Mouse (Mus musculus): ENCODE results near the gene Ccdc183. TPM values are rescaled to one million over a fixed set of nuclear protein-coding genes. Genes with fewer than 3 reads are reported as not detected.

Ccdc183 gene
- polyA plus RNA-seq, 1 experiment from 2014 or later, result 0.36 TPM

Other genes with a start within 250 kb of the Ccdc183 start
- gene Sapcd2, start 245.4 kb downstream of the Ccdc183 start, polyA plus RNA-seq (2016; fragmentation: Nextera tagmentation; extraction: Ambion mirVana), result 52.1 and 52.3 TPM in 2 replicates
- 0.20 TPM in 2 replicates for gene Entpd2, start 221.8 kb downstream of the Ccdc183 start, polyA plus RNA-seq (2016; fragmentation: Nextera tagmentation; extraction: Ambion mirVana)
- 216 and 221 TPM in 2 replicates for gene Npdc1, start 218.3 kb downstream of the Ccdc183 start, polyA plus RNA-seq (2016; fragmentation: Nextera tagmentation; extraction: Ambion mirVana)
- 0.09 TPM in 1 of 2 replicates, not detected in the other for gene Fut7, start 194.4 kb downstream of the Ccdc183 start, polyA plus RNA-seq (2016; fragmentation: Nextera tagmentation; extraction: Ambion mirVana)
- 9.4 and 10.3 TPM in 2 replicates for gene Abca2, start 189.0 kb downstream of the Ccdc183 start, polyA plus RNA-seq (2016; fragmentation: Nextera tagmentation; extraction: Ambion mirVana)
- gene Clic3, start 160.8 kb downstream of the Ccdc183 start, polyA plus RNA-seq (2016; fragmentation: Nextera tagmentation; extraction: Ambion mirVana), result 2.5 and 2.9 TPM in 2 replicates
- gene Paxx, start 156.6 kb downstream of the Ccdc183 start, polyA plus RNA-seq (2016; fragmentation: Nextera tagmentation; extraction: Ambion mirVana), result 42.9 and 48.6 TPM in 2 replicates
- gene Ptgds, start 147.6 kb downstream of the Ccdc183 start, polyA plus RNA-seq (2016; fragmentation: Nextera tagmentation; extraction: Ambion mirVana), result 1.5 and 1.8 TPM in 2 replicates
- not detected in 2 replicates for gene Lcn12, start 123.8 kb downstream of the Ccdc183 start, polyA plus RNA-seq (2016; fragmentation: Nextera tagmentation; extraction: Ambion mirVana)
- gene Fbxw5, start 116.9 kb downstream of the Ccdc183 start, polyA plus RNA-seq (2016; fragmentation: Nextera tagmentation; extraction: Ambion mirVana), result 104 and 112 TPM in 2 replicates
- gene C8g, start 116.0 kb downstream of the Ccdc183 start, polyA plus RNA-seq (2016; fragmentation: Nextera tagmentation; extraction: Ambion mirVana), result 5.1 and 5.3 TPM in 2 replicates
- gene Traf2, start 70.7 kb downstream of the Ccdc183 start, polyA plus RNA-seq (2016; fragmentation: Nextera tagmentation; extraction: Ambion mirVana), result 32.3 and 32.4 TPM in 2 replicates
- gene Edf1, start 59.8 kb downstream of the Ccdc183 start, polyA plus RNA-seq (2016; fragmentation: Nextera tagmentation; extraction: Ambion mirVana), result 362 and 366 TPM in 2 replicates
- 5.1 and 7.2 TPM in 2 replicates for gene Mamdc4, start 42.8 kb downstream of the Ccdc183 start, polyA plus RNA-seq (2016; fragmentation: Nextera tagmentation; extraction: Ambion mirVana)
- gene Phpt1, start 42.5 kb downstream of the Ccdc183 start, polyA plus RNA-seq (2016; fragmentation: Nextera tagmentation; extraction: Ambion mirVana), result 166 and 173 TPM in 2 replicates
- 1.8 and 1.9 TPM in 2 replicates for gene Ajm1, start 35.9 kb downstream of the Ccdc183 start, polyA plus RNA-seq (2016; fragmentation: Nextera tagmentation; extraction: Ambion mirVana)
- 69.3 and 71.0 TPM in 2 replicates for gene Rabl6, start 9.2 kb downstream of the Ccdc183 start, polyA plus RNA-seq (2016; fragmentation: Nextera tagmentation; extraction: Ambion mirVana)
- gene Tmem141, start 4.3 kb upstream of the Ccdc183 start, polyA plus RNA-seq (2016; fragmentation: Nextera tagmentation; extraction: Ambion mirVana), result 15.4 and 20.7 TPM in 2 replicates
- gene Fcna, start 10.4 kb upstream of the Ccdc183 start, polyA plus RNA-seq (2016; fragmentation: Nextera tagmentation; extraction: Ambion mirVana), result 1.6 and 2.2 TPM in 2 replicates
- not detected in 2 replicates for gene Lcn8, start 35.4 kb upstream of the Ccdc183 start, polyA plus RNA-seq (2016; fragmentation: Nextera tagmentation; extraction: Ambion mirVana)
- gene Lcn5, start 40.3 kb upstream of the Ccdc183 start, polyA plus RNA-seq (2016; fragmentation: Nextera tagmentation; extraction: Ambion mirVana), result not detected in 2 replicates
- not detected in 2 replicates for gene Lcn6, start 59.1 kb upstream of the Ccdc183 start, polyA plus RNA-seq (2016; fragmentation: Nextera tagmentation; extraction: Ambion mirVana)
- gene Lcn10, start 65.0 kb upstream of the Ccdc183 start, polyA plus RNA-seq (2016; fragmentation: Nextera tagmentation; extraction: Ambion mirVana), result not detected in 2 replicates
- not detected in 2 replicates for gene Obp2a, start 82.4 kb upstream of the Ccdc183 start, polyA plus RNA-seq (2016; fragmentation: Nextera tagmentation; extraction: Ambion mirVana)
- 76.1 and 78.5 TPM in 2 replicates for gene Bmyc, start 89.1 kb upstream of the Ccdc183 start, polyA plus RNA-seq (2016; fragmentation: Nextera tagmentation; extraction: Ambion mirVana)
- not detected in 2 replicates for gene Obp2b, start 119.3 kb upstream of the Ccdc183 start, polyA plus RNA-seq (2016; fragmentation: Nextera tagmentation; extraction: Ambion mirVana)
- not detected in 2 replicates for gene Lcn3, start 147.9 kb upstream of the Ccdc183 start, polyA plus RNA-seq (2016; fragmentation: Nextera tagmentation; extraction: Ambion mirVana)
- not detected in 2 replicates for gene Lcn11, start 159.3 kb upstream of the Ccdc183 start, polyA plus RNA-seq (2016; fragmentation: Nextera tagmentation; extraction: Ambion mirVana)
- not detected in 2 replicates for gene Gm13539, start 164.6 kb upstream of the Ccdc183 start, polyA plus RNA-seq (2016; fragmentation: Nextera tagmentation; extraction: Ambion mirVana)
- gene Glt6d1, start 198.2 kb upstream of the Ccdc183 start, polyA plus RNA-seq (2016; fragmentation: Nextera tagmentation; extraction: Ambion mirVana), result not detected in 2 replicates
- gene Lcn9, start 205.5 kb upstream of the Ccdc183 start, polyA plus RNA-seq (2016; fragmentation: Nextera tagmentation; extraction: Ambion mirVana), result not detected in 2 replicates
- not detected in 2 replicates for gene Sohlh1, start 229.6 kb upstream of the Ccdc183 start, polyA plus RNA-seq (2016; fragmentation: Nextera tagmentation; extraction: Ambion mirVana)
- gene Kcnt1, start 246.1 kb upstream of the Ccdc183 start, polyA plus RNA-seq (2016; fragmentation: Nextera tagmentation; extraction: Ambion mirVana), result 2.4 TPM in 2 replicates